Mouse (Mus musculus): ENCODE data around the gene Pecam1.

- TF ChIP-seq CTCF (IDR thresholded peaks at IDR 0.05; ENCODE audit: extremely low read depth, insufficient read length, insufficient replicate concordance, low read depth, low read length) (no peak), POLR2A (IDR thresholded peaks at IDR 0.05; ENCODE audit: low read depth, low read length) (no peak)
These were observed 33.9 kb downstream of the Pecam1 start for GRCm38 (mm10) chr11:106716568-106716967.

Measured in small intestine, adult 2 months (tissue).